Mouse (Mus musculus) stomach, postnatal 0 days (tissue): ENCODE results near the gene Fdxacb1. TPM values are rescaled to one million over a fixed set of nuclear protein-coding genes. Genes with fewer than 3 reads are reported as not detected.

Source experiments
- ATAC-seq: fragments of 200-750 bp; cut with Nextera tagmentation; 2 replicates; pipeline ENCODE4 v1.8.0; 2017; ENCODE audit not compliant: low FRiP score, low TSS enrichment
- DNase-seq: peaks from one replicate; pipeline ENCODE4 v3.0.0-alpha.2; 2016; ENCODE audit warnings: low spot score
- H3K27ac ChIP-seq: fragments of 300-500 bp; sonication (generic); replicated peaks from 2 replicates; pipeline ENCODE4 v1.5.1; 2014; ENCODE audit warnings: mild to moderate bottlenecking, control low read depth
- H3K27me3 ChIP-seq: fragments of 300-500 bp; sonication (generic); 2 replicates; pipeline ENCODE4 v1.6.1; 2014; ENCODE audit warnings: low read length; ENCODE audit not compliant: control insufficient read depth, insufficient read depth
- H3K36me3 ChIP-seq: fragments of 300-500 bp; sonication (generic); 2 replicates; pipeline ENCODE4 v1.6.1; 2014; ENCODE audit warnings: low read length, mixed read lengths; ENCODE audit not compliant: control insufficient read depth, insufficient read depth
- H3K4me1 ChIP-seq: fragments of 300-500 bp; sonication (generic); replicated peaks from 2 replicates; pipeline ENCODE4 v1.6.1; 2014; ENCODE audit warnings: antibody characterized with exemption; ENCODE audit not compliant: control insufficient read depth, insufficient read depth
- H3K4me2 ChIP-seq: fragments of 300-500 bp; sonication (generic); replicated peaks from 2 replicates; pipeline ENCODE4 v1.6.1; 2014; ENCODE audit warnings: low read depth, mild to moderate bottlenecking, control low read depth, moderate library complexity
- H3K4me3 ChIP-seq: fragments of 300-500 bp; sonication (generic); 2 replicates; pipeline ENCODE4 v1.5.1; 2014; ENCODE audit warnings: low read depth, low read length, control low read depth
- H3K9ac ChIP-seq: fragments of 300-500 bp; sonication (generic); 2 replicates; pipeline ENCODE4 v1.6.1; 2014; ENCODE audit warnings: mild to moderate bottlenecking, low read length, control low read depth, mixed read lengths
- H3K9me3 ChIP-seq: fragments of 300-500 bp; sonication (generic); 2 replicates; pipeline ENCODE4 v1.6.1; 2016; ENCODE audit warnings: low read length; ENCODE audit not compliant: control insufficient read depth
- CTCF ChIP-seq: IDR thresholded peaks from 2 replicates; pipeline ENCODE4 v1.5.1; 2016; ENCODE audit warnings: antibody characterized with exemption, low read depth, mild to moderate bottlenecking, moderate library complexity
- EP300 ChIP-seq: optimal IDR thresholded peaks from 2 replicates; pipeline ENCODE3; 2016; ENCODE audit warnings: antibody characterized with exemption
- WGBS: fragments of 180-500 bp; shearing (Covaris S2); extraction: QIAGEN DNeasy Blood & Tissue Kit; methylation state at CpG from one replicate; pipeline ENCODE4 v1.1.7; 2014; 5-methylcytosine and 5-hydroxymethylcytosine counted together
- polyA plus RNA-seq: library from polyadenylated mRNA; unstranded; fragments of >200 nt; fragmentation: Nextera tagmentation; extraction: Ambion mirVana; gene quantifications from 2 replicates; pipeline ENCODE4 v1.2.1, GENCODE M21; 2015

The Fdxacb1 gene
- polyA plus RNA-seq, 1 experiment from 2014 or later, result 8.3 TPM

GRCm38 (mm10) chr9:50821651-50822050, 53.6 kb downstream of the Fdxacb1 start:
- 86% methylated on average over 6 of the region's 6 CpGs for WGBS
- Histone ChIP-seq H3K4me1 (no peaks in the 10 kb centered on the region), H3K27ac (no peak overlapping the region), H3K27me3 (no peaks in the 10 kb centered on the region), H3K4me2 (no peak overlapping the region), H3K9ac (no peak overlapping the region), H3K4me3 (no peak overlapping the region), H3K36me3 (peaks cover 6% of the 10 kb centered on the region), H3K9me3 (no peaks in the 10 kb centered on the region)
- no peak for DNase-seq
- ATAC-seq, result no peak
- TF ChIP-seq EP300 (no peak), CTCF (no peak)

GRCm38 (mm10) chr9:50822216-50822615, 54.2 kb downstream of the Fdxacb1 start:
- DNase-seq, result no peak
- H3K9ac ChIP-seq, result no peak overlapping the region
- peaks cover 3% of the 10 kb centered on the region for H3K36me3 ChIP-seq
- H3K4me1 ChIP-seq, result no peaks in the 10 kb centered on the region
- no peak overlapping the region for H3K4me2 ChIP-seq
- ATAC-seq, result no peak
- H3K4me3 ChIP-seq, result no peak overlapping the region
- H3K27ac ChIP-seq, result no peak overlapping the region
- no peaks in the 10 kb centered on the region for H3K9me3 ChIP-seq
- H3K27me3 ChIP-seq, result no peaks in the 10 kb centered on the region
- no peak for TF ChIP-seq EP300
- TF ChIP-seq CTCF, result no peak
- 95% methylated on average over 5 of the region's 5 CpGs for WGBS

Other genes starting within 250 kb of the Fdxacb1 start
- 83.8 and 87.0 TPM in 2 replicates for gene Pts, start 239.5 kb upstream of the Fdxacb1 start, polyA plus RNA-seq
- gene Il18, start 213.4 kb upstream of the Fdxacb1 start, polyA plus RNA-seq, result 290 and 317 TPM in 2 replicates
- gene Bco2, start 213.1 kb upstream of the Fdxacb1 start, polyA plus RNA-seq, result 4.7 and 5.3 TPM in 2 replicates
- not detected in 2 replicates for gene Tex12, start 206.9 kb upstream of the Fdxacb1 start, polyA plus RNA-seq
- 425 and 428 TPM in 2 replicates for gene Sdhd, start 164.4 kb upstream of the Fdxacb1 start, polyA plus RNA-seq
- 252 and 278 TPM in 2 replicates for gene Timm8b, start 164.3 kb upstream of the Fdxacb1 start, polyA plus RNA-seq
- 2.2 and 3.2 TPM in 2 replicates for gene Pih1d2, start 150.9 kb upstream of the Fdxacb1 start, polyA plus RNA-seq
- gene Nkapd1, start 150.8 kb upstream of the Fdxacb1 start, polyA plus RNA-seq, result 14.3 and 16.1 TPM in 2 replicates
- 36.7 and 45.2 TPM in 2 replicates for gene Dlat, start 108.5 kb upstream of the Fdxacb1 start, polyA plus RNA-seq
- 6.6 and 6.9 TPM in 2 replicates for gene Dixdc1, start 28.7 kb upstream of the Fdxacb1 start, polyA plus RNA-seq
- gene 2310030G06Rik, start 21.7 kb upstream of the Fdxacb1 start, polyA plus RNA-seq, result 22.3 and 22.4 TPM in 2 replicates
- 147 and 174 TPM in 2 replicates for gene Cryab, start 16.9 kb upstream of the Fdxacb1 start, polyA plus RNA-seq
- 21.6 and 23.4 TPM in 2 replicates for gene Hspb2, start 15.9 kb upstream of the Fdxacb1 start, polyA plus RNA-seq
- gene Alg9, start 6.8 kb downstream of the Fdxacb1 start, polyA plus RNA-seq, result 19.7 and 19.8 TPM in 2 replicates
- 36.8 and 41.3 TPM in 2 replicates for gene 1110032A03Rik, start 7.3 kb downstream of the Fdxacb1 start, polyA plus RNA-seq
- 32.6 and 33.2 TPM in 2 replicates for gene Ppp2r1b, start 77.1 kb downstream of the Fdxacb1 start, polyA plus RNA-seq
- gene Sik2, start 240.8 kb downstream of the Fdxacb1 start, polyA plus RNA-seq, result 9.8 and 10.1 TPM in 2 replicates